Mouse (Mus musculus) ES-Bruce4 (cell line): Measurements from ENCODE around the gene Serpinb1a.

Source experiments
- CTCF ChIP-seq: IDR thresholded peaks from one replicate; pipeline ENCODE4 v1.8.1; 2011; ENCODE audit warnings: low read depth, low read length
- POLR2A ChIP-seq: IDR thresholded peaks from one replicate; pipeline ENCODE4 v1.8.1; 2011; ENCODE audit warnings: low read length; ENCODE audit not compliant: insufficient read depth

GRCm38 (mm10) chr13:32799131-32799530, 51.9 kb downstream of the Serpinb1a start:
- TF ChIP-seq POLR2A (no peak), CTCF (no peak)
